In the genomic region with DNA sequence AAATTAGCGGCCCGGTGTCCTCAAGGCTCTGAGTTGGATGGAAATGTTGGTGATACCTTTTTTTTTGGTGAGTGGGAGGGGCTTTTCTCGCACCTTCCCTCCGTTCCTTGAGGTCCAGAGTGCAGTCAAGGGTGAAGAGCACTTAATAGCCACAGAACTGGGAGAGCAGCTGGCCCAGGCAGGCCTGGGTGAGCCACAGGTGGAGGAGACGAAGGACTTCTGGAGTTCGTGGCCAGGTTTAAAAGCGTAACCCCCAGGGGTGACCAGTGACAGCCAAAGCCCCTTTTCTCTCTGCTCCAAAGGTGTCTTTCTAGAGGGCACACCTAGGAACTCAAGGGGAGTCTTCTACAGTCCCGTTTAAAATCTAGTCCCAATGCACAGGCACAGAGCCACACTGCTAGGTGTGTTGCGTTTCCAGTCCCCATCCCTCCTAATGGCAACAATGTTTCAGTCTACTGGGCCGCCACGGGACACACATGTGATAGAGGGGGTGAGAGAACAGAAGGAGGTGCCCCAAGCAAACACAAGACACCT, we compare ENCODE assay signal across 8 mouse cellular contexts. TPM values are rescaled to one million over a fixed set of nuclear protein-coding genes. Genes with fewer than 3 reads are reported as not detected.
DNase-seq lines count a peak whose midpoint lies in the region; ATAC-seq and TF ChIP-seq lines count a peak whose summit lies in the region.

No protein-coding gene starts in this region.

- ATAC-seq in hindbrain, embryonic 14.5 days (ENCODE audit: low FRiP score) = no peak
- no peak for ATAC-seq in liver, embryonic 11.5 days (replicated peaks; ENCODE audit: low FRiP score)
- ATAC-seq in neural tube, embryonic 12.5 days (ENCODE audit: low FRiP score, low read depth) = no peak
- no peak for ATAC-seq in megakaryocyte-erythroid progenitor cell, adult 5-6 weeks (replicated peaks; ENCODE audit: low FRiP score, low TSS enrichment, poor library complexity, severe bottlenecking)

- peak overlapping the region; percentile 41; the same call in 1 of the 2 replicates for H3K9ac ChIP-seq in hindbrain, embryonic 14.5 days
- peak overlapping the region; percentile 61 for H3K9ac ChIP-seq in liver, embryonic 11.5 days (ENCODE audit: low read depth, low read length)
- H3K9ac ChIP-seq in neural tube, embryonic 12.5 days = no peak overlapping the region

- peaks cover 9% of the 10 kb centered on the region; the same call in 1 of the 2 replicates for H3K4me1 ChIP-seq in spleen, adult 2 months (ENCODE audit: control insufficient read depth, insufficient read depth, insufficient read length)
- H3K4me1 ChIP-seq in hindbrain, embryonic 14.5 days (replicated peaks; ENCODE audit: control insufficient read depth, insufficient read depth, low read length) = peaks cover 23% of the 10 kb centered on the region
- no peaks in the 10 kb centered on the region; the same call in 1 of the 2 replicates for H3K4me1 ChIP-seq in liver, embryonic 11.5 days (replicated peaks; ENCODE audit: control insufficient read depth, insufficient read depth, low read length)
- peaks cover 37% of the 10 kb centered on the region for H3K4me1 ChIP-seq in neural tube, embryonic 12.5 days

- H3K9me3 ChIP-seq in hindbrain, embryonic 14.5 days (ENCODE audit: control insufficient read depth, low read length) = no peaks in the 10 kb centered on the region
- no peaks in the 10 kb centered on the region for H3K9me3 ChIP-seq in liver, embryonic 11.5 days (ENCODE audit: control insufficient read depth, low read length)
- no peaks in the 10 kb centered on the region for H3K9me3 ChIP-seq in neural tube, embryonic 12.5 days

- H3K4me2 ChIP-seq in hindbrain, embryonic 14.5 days (replicated peaks) = peak overlapping the region; percentile 62
- peak overlapping the region; percentile 67 for H3K4me2 ChIP-seq in liver, embryonic 11.5 days
- H3K4me2 ChIP-seq in neural tube, embryonic 12.5 days (replicated peaks) = peak overlapping the region; percentile 62

- H3K36me3 ChIP-seq in spleen, adult 2 months (ENCODE audit: control insufficient read depth, insufficient read depth, low read length) = no peaks in the 10 kb centered on the region
- no peaks in the 10 kb centered on the region for H3K36me3 ChIP-seq in hindbrain, embryonic 14.5 days (replicated peaks; ENCODE audit: control insufficient read depth, insufficient read depth)
- H3K36me3 ChIP-seq in liver, embryonic 11.5 days (ENCODE audit: control insufficient read depth, insufficient read depth, low read length) = no peaks in the 10 kb centered on the region
- H3K36me3 ChIP-seq in neural tube, embryonic 12.5 days = no peaks in the 10 kb centered on the region

- H3K27me3 ChIP-seq in spleen, adult 2 months (ENCODE audit: control insufficient read depth, insufficient read depth, low read length) = peaks cover 1% of the 10 kb centered on the region; the same call in 1 of the 2 replicates
- H3K27me3 ChIP-seq in hindbrain, embryonic 14.5 days (ENCODE audit: control insufficient read depth, insufficient read depth, low read length) = no peaks in the 10 kb centered on the region
- peaks cover 49% of the 10 kb centered on the region for H3K27me3 ChIP-seq in liver, embryonic 11.5 days (replicated peaks; ENCODE audit: control insufficient read depth, insufficient read depth, low read length)
- H3K27me3 ChIP-seq in neural tube, embryonic 12.5 days (replicated peaks) = no peaks in the 10 kb centered on the region

- TF ChIP-seq POLR2A in spleen, adult 2 months (IDR thresholded peaks at IDR 0.05; ENCODE audit: low read depth, low read length) = no peak

- peak overlapping the region; percentile 24 for H3K4me3 ChIP-seq in spleen, adult 2 months (ENCODE audit: extremely low read depth, insufficient read depth, insufficient read length)
- peak overlapping the region; percentile 68 for H3K4me3 ChIP-seq in hindbrain, embryonic 14.5 days (replicated peaks; ENCODE audit: low read length)
- H3K4me3 ChIP-seq in liver, embryonic 11.5 days (ENCODE audit: low read depth, low read length) = peak overlapping the region; percentile 46
- H3K4me3 ChIP-seq in neural tube, embryonic 12.5 days = peak overlapping the region; percentile 26

- no peak for DNase-seq in spleen, adult 2 months (ENCODE audit: low read depth in 1 of 2, low spot score in 2 of 2)
- no peak for DNase-seq in spleen, postnatal 10 days (ENCODE audit: low spot score in 2 of 2)
- DNase-seq in cerebellum, postnatal 25 days = peak; percentile 18 to 26
- DNase-seq in hindbrain, embryonic 14.5 days (ENCODE audit: low spot score) = no peak
- DNase-seq in liver, embryonic 11.5 days (ENCODE audit: low spot score) = peak; percentile 42
- no peak for DNase-seq in spleen, adult 18-20 months

- peak overlapping the region; percentile 11; the same call in 1 of the 2 replicates for H3K27ac ChIP-seq in spleen, adult 2 months (ENCODE audit: insufficient read depth, low read length)
- H3K27ac ChIP-seq in hindbrain, embryonic 14.5 days = 0 out of 2 replicates have a peak overlapping the region, but pooled peaks have one; percentile 2
- H3K27ac ChIP-seq in liver, embryonic 11.5 days (ENCODE audit: low read depth, low read length) = peak overlapping the region; percentile 52; the same call in 1 of the 2 replicates
- H3K27ac ChIP-seq in neural tube, embryonic 12.5 days = no peak overlapping the region

- TF ChIP-seq CTCF in spleen, adult 2 months (IDR thresholded peaks at IDR 0.05; ENCODE audit: extremely low read depth, insufficient read depth, insufficient read length, insufficient replicate concordance) = no peak

- 71% methylated on average over 11 of the region's 11 CpGs for WGBS in spleen, adult 2 months
- 9% methylated on average over 11 of the region's 11 CpGs for WGBS in hindbrain, embryonic 14.5 days
- 20% methylated on average over 11 of the region's 11 CpGs for WGBS in liver, embryonic 11.5 days
- WGBS in neural tube, embryonic 12.5 days = 15% methylated on average over 11 of the region's 11 CpGs

RNA-seq across cellular contexts. Expression of a gene that starts 3.6 kb away (rescaled TPM):
- 106 and 113 TPM in 2 replicates for polyA plus RNA-seq in spleen, adult 2 months (2012; rRNA removed)
- 314 and 316 TPM in 2 replicates for polyA plus RNA-seq in hindbrain, embryonic 14.5 days (2014; fragmentation: Nextera tagmentation; extraction: Ambion mirVana)
- 227 and 228 TPM in 2 replicates for polyA plus RNA-seq in liver, embryonic 11.5 days (2014; fragmentation: Nextera tagmentation; extraction: Ambion mirVana)
- 203 and 211 TPM in 2 replicates for polyA plus RNA-seq in neural tube, embryonic 12.5 days (2016; fragmentation: Nextera tagmentation; extraction: Ambion mirVana)
- total RNA-seq in megakaryocyte-erythroid progenitor cell, adult 5-6 weeks (2014; fragmentation: Nextera tagmentation) = 7.7 and 25.1 TPM in 2 replicates
- 7.5 and 25.9 TPM in 2 replicates for total RNA-seq in megakaryocyte-erythroid progenitor cell, adult 5-6 weeks (2017)

Comparison
In these comparisons a context has a peak if more than half of its experiments do, and no peak if none do; other contexts are left out.
1. DNase-seq: peak in cerebellum, postnatal 25 days (2 of 2) and liver, embryonic 11.5 days (single experiment); none in spleen, adult 2 months (0 of 2), spleen, postnatal 10 days (0 of 2), hindbrain, embryonic 14.5 days (single experiment) and spleen, adult 18-20 months (0 of 2).
2. Peak in every context shown above with its lines, with median percentiles within 50 percentile points of each other: H3K4me3 ChIP-seq and H3K4me2 ChIP-seq.